Mouse (Mus musculus) adrenal gland, postnatal 36 days (tissue): ENCODE results near the gene Atg16l1. TPM values are rescaled to one million over a fixed set of nuclear protein-coding genes. Genes with fewer than 3 reads are reported as not detected.
A peak's percentile ranks its signal among the peaks of the same experiment; 100 is the strongest.
"Not testable (repeated sequence)": the region's sequence is repeated elsewhere in the genome, so short reads cannot be mapped to it uniquely, and the experiment has no call there.

Experiments
- DNase-seq, 2 experiments: peaks; one replicate each; pipeline ENCODE4 v3.0.0; 2021; ENCODE audit warnings: mixed read lengths in 1 of 2
- total RNA-seq, 2 experiments: library from RNA; stranded (reverse); gene quantifications; 2 replicates each; pipeline ENCODE4 v1.2.3; 2021

The Atg16l1 gene
- total RNA-seq, 2 experiments from 2014 or later, result 31.8 to 33.2 TPM

- DNase-seq, result no peak
Observed at GRCm38 (mm10) chr1:87771724-87772123, 16.1 kb downstream of the Atg16l1 start.

GRCm38 (mm10) chr1:87773336-87773735 lies 17.7 kb downstream of the Atg16l1 start:
- no peak for DNase-seq

- DNase-seq, result no peak
Observed at GRCm38 (mm10) chr1:87774845-87775244, 19.2 kb downstream of the Atg16l1 start.

- no peak for DNase-seq
Observed at GRCm38 (mm10) chr1:87779204-87779785, 23.6 kb downstream of the Atg16l1 start.

- DNase-seq, result no peak
Observed at GRCm38 (mm10) chr1:87785703-87786102, 30.0 kb downstream of the Atg16l1 start.

- DNase-seq, result no peak
Observed at GRCm38 (mm10) chr1:87786251-87786650, 30.6 kb downstream of the Atg16l1 start.

GRCm38 (mm10) chr1:87789665-87790064 lies 34.0 kb downstream of the Atg16l1 start:
- no peak for DNase-seq

- DNase-seq, result peak in 1 of 2 experiments; percentile 55
Observed at GRCm38 (mm10) chr1:87792438-87793137, 36.9 kb downstream of the Atg16l1 start.

- no peak for DNase-seq
Observed at GRCm38 (mm10) chr1:87793138-87793449, 37.4 kb downstream of the Atg16l1 start.

- DNase-seq, result peak; percentile 31 to 58
Observed at GRCm38 (mm10) chr1:87797702-87798101, 42.0 kb downstream of the Atg16l1 start.

- DNase-seq, result peak; percentile 37 to 40
Observed at GRCm38 (mm10) chr1:87798306-87798705, 42.6 kb downstream of the Atg16l1 start.

- DNase-seq, result no peak
Observed at GRCm38 (mm10) chr1:87803576-87803975, 47.9 kb downstream of the Atg16l1 start, which contains the start of gene Sag. Sag (plus strand) TSS chr1:87803680.

- DNase-seq, result no peak
Observed at GRCm38 (mm10) chr1:87807751-87808150, 52.1 kb downstream of the Atg16l1 start.

GRCm38 (mm10) chr1:87811391-87811790 lies 55.7 kb downstream of the Atg16l1 start:
- no peak for DNase-seq

- no peak for DNase-seq
Observed at GRCm38 (mm10) chr1:87812061-87812460, 56.4 kb downstream of the Atg16l1 start.

- peak in 1 of 2 experiments; percentile 38 for DNase-seq
Observed at GRCm38 (mm10) chr1:87813155-87813554, 57.5 kb downstream of the Atg16l1 start.

- peak in 1 of 2 experiments; percentile 7 for DNase-seq
Observed at GRCm38 (mm10) chr1:87813681-87814080, 58.0 kb downstream of the Atg16l1 start.

GRCm38 (mm10) chr1:87824420-87824995 lies 68.8 kb downstream of the Atg16l1 start:
- DNase-seq, result no peak

GRCm38 (mm10) chr1:87825281-87825680 lies 69.6 kb downstream of the Atg16l1 start:
- no peak for DNase-seq

GRCm38 (mm10) chr1:87825991-87826390 lies 70.3 kb downstream of the Atg16l1 start:
- DNase-seq, result peak; percentile 64 to 71

- no peak for DNase-seq
Observed at GRCm38 (mm10) chr1:87826474-87826873, 70.8 kb downstream of the Atg16l1 start.

- DNase-seq, result not testable (repeated sequence)
Observed at GRCm38 (mm10) chr1:87827476-87827875, 71.8 kb downstream of the Atg16l1 start.

- DNase-seq, result peak; percentile 52 to 55
Observed at GRCm38 (mm10) chr1:87828185-87828584, 72.5 kb downstream of the Atg16l1 start.
